Mouse (Mus musculus) ES-Bruce4 (cell line): ENCODE measurements around the gene Kpna4. TPM values are rescaled to one million over a fixed set of nuclear protein-coding genes. Genes with fewer than 3 reads are reported as not detected.

Experiments
- H3K27ac ChIP-seq: 2 replicates; pipeline ENCODE4 v1.5.1; 2012; ENCODE audit warnings: low read length, inconsistent platforms; ENCODE audit not compliant: insufficient read depth
- H3K27me3 ChIP-seq: 2 replicates; pipeline ENCODE4 v1.6.1; 2012; ENCODE audit warnings: mild to moderate bottlenecking, low read length, inconsistent platforms; ENCODE audit not compliant: control insufficient read depth, poor library complexity, insufficient read depth, severe bottlenecking
- H3K36me3 ChIP-seq: 2 replicates; pipeline ENCODE4 v1.6.1; 2012; ENCODE audit warnings: inconsistent platforms, mild to moderate bottlenecking, low read length, moderate library complexity; ENCODE audit not compliant: control insufficient read depth, poor library complexity, insufficient read depth, severe bottlenecking
- H3K4me1 ChIP-seq: one replicate; pipeline ENCODE4 v1.8.1; 2011; ENCODE audit warnings: low read length; ENCODE audit not compliant: control insufficient read depth, insufficient read depth
- H3K4me3 ChIP-seq: 2 replicates; pipeline ENCODE4 v1.5.1; 2011; ENCODE audit warnings: low read depth, mild to moderate bottlenecking, low read length
- H3K9ac ChIP-seq: 2 replicates; pipeline ENCODE4 v1.6.1; 2012; ENCODE audit warnings: low read depth, mild to moderate bottlenecking, inconsistent platforms; ENCODE audit not compliant: poor library complexity, severe bottlenecking
- H3K9me3 ChIP-seq: replicated peaks from 2 replicates; pipeline ENCODE4 v1.6.1; 2012; ENCODE audit warnings: mild to moderate bottlenecking, low read length, inconsistent platforms; ENCODE audit not compliant: control insufficient read depth, poor library complexity, insufficient read depth, severe bottlenecking
- CTCF ChIP-seq: IDR thresholded peaks from one replicate; pipeline ENCODE4 v1.8.1; 2011; ENCODE audit warnings: low read depth, low read length
- EP300 ChIP-seq: IDR thresholded peaks from 2 replicates; pipeline ENCODE4 v1.6.1; 2011; ENCODE audit warnings: low read depth, low read length; ENCODE audit not compliant: insufficient read depth
- POLR2A ChIP-seq: IDR thresholded peaks from one replicate; pipeline ENCODE4 v1.8.1; 2011; ENCODE audit warnings: low read length; ENCODE audit not compliant: insufficient read depth
- polyA plus RNA-seq: library from polyadenylated mRNA; stranded (reverse); fragments of >200 nt; gene quantifications from 2 replicates; pipeline ENCODE4 v1.2.4, GENCODE M21; 2011; ENCODE audit warnings: low read depth; ENCODE audit not compliant: missing spikeins, insufficient read depth, insufficient read length

Kpna4 gene
- polyA plus RNA-seq, 1 experiment: 85.0 TPM

DNA sequence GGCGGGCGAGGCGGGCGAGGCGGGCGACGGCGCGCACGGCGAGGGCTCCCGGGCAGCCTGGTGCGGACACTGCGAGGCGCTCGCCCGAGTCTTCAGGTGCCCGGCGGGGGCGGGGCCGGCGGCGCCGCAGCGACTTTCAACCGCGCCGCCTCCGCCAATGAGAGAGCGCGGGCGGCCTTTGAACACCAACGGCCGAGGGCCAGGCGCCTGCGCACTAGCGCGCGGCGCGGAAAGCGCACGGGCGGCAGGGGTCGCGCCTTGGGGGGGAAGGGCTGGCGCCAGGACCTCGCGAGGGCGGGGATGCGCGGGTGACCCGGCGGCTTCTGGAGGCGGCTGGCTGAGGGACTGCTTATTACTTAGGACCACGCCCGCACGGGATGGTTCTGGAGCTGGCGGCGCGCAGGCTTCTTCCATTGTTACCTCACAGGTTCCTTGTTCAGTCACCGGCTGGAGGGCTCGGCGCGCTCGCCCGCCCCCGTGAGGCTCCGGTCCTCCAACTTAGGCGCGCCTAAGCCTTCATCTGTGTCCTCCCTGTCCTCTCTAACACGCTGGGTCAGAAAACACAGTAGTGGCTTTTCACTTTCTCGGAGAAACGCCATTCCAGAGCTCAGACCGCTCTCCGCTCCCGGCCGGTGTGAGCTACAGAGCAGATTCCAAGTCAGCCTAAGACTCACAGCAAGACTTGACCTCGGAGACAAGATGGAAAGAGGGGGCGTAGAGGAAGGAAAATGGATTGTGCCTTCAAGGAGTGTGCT is 82.1 kb downstream of the Kpna4 start, which contains the start of gene Trim59:
TSS of gene Trim59 (minus strand) at position 111 of the 755 bp plus-strand sequence.
- Histone ChIP-seq H3K27ac (peak within 1 kb of the TSS; percentile 85), H3K4me1 (no peaks in the 10 kb centered on the region), H3K27me3 (no peaks in the 10 kb centered on the region), H3K9ac (peak within 1 kb of the TSS; percentile 97), H3K4me3 (peak within 1 kb of the TSS; percentile 98), H3K9me3 (no peaks in the 10 kb centered on the region; the same call in 1 of the 2 replicates), H3K36me3 (peaks cover 29% of the 10 kb centered on the region)
- TF ChIP-seq CTCF (no peak), EP300 (no peak), POLR2A (peak; percentile 9)

DNA sequence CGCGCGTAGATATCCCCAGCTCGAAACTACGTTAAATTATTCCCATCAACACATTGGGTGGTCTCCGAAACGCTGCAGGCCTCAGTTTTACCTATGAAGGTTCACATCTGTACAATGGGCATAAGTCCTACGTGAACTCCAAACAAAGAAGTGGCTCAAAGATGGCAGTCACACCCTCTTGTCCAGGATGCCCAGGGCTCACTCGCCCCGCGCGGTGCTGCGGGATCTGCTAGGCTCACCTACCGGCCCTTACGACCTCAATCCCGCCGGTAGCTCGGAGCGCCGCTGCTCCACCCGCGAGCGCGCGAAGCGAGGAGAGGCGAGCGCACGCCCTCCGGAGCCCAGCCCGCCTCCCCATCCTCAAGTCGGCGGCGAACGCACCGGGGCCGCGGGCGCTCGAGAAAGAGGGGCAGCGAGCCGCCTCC is 82.7 kb downstream of the Kpna4 start:
- no peaks in the 10 kb centered on the region for H3K27me3 ChIP-seq
- no peak for TF ChIP-seq EP300
- no peak for TF ChIP-seq POLR2A
- TF ChIP-seq CTCF: no peak
- no peaks in the 10 kb centered on the region for H3K4me1 ChIP-seq

DNA sequence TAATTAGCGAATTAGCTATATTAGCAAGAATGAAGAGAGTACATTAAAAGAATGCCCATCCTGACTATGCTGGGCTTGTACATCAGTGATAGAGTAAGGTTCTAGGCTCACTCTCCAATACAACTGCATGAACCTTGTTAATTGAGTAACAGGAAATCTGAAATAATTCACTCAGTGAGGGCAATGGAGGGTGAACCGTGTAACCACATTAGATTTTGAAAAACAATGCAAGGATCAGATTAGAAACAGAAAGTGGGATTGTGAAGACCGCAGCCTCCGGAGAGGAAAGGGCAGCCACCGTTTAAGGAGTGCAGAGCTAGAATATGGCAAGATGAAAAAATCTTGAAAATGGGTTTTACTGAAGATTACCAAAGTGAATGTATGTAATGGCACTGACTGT is 85.6 kb downstream of the Kpna4 start:
- TF ChIP-seq EP300 (no peak), POLR2A (no peak), CTCF (no peak)

More for the DNA sequence above, 82.7 kb downstream of the Kpna4 start:
- Histone ChIP-seq H3K27ac (peak overlapping the region; percentile 85), H3K4me3 (peak overlapping the region; percentile 98), H3K9ac (peak overlapping the region; percentile 97), H3K36me3 (peaks cover 33% of the 10 kb centered on the region), H3K9me3 (no peaks in the 10 kb centered on the region; the same call in 1 of the 2 replicates)

DNA sequence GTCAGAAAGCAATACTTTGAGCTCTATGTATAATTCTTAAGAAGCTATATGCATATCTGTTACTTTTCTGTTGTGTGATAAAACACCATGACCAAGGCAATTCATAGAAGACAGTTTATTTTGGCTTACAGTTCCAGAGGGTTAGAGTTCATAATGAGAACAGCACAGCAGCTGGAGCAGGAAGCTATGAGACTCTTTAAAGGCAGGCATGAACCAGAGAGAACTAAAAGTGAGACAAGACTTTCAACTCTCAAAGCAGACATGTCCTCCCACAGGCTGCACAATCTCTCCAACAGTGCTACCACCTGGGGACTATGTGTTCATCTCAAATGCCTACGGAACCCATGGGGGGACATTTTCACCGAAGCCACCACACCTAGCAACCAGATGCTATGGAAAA is 86.8 kb downstream of the Kpna4 start:
- Histone ChIP-seq H3K27ac (no peak overlapping the region), H3K9ac (no peak overlapping the region), H3K27me3 (no peaks in the 10 kb centered on the region), H3K36me3 (peaks cover 58% of the 10 kb centered on the region), H3K9me3 (no peaks in the 10 kb centered on the region; the same call in 1 of the 2 replicates), H3K4me3 (no peak overlapping the region), H3K4me1 (no peaks in the 10 kb centered on the region)
- TF ChIP-seq CTCF: no peak
- no peak for TF ChIP-seq POLR2A
- no peak for TF ChIP-seq EP300

More for the DNA sequence above, 85.6 kb downstream of the Kpna4 start:
- Histone ChIP-seq H3K4me3 (peak overlapping the region; percentile 47), H3K9me3 (no peaks in the 10 kb centered on the region; the same call in 1 of the 2 replicates), H3K27me3 (no peaks in the 10 kb centered on the region), H3K9ac (peak overlapping the region; percentile 31), H3K36me3 (peaks cover 48% of the 10 kb centered on the region), H3K4me1 (no peaks in the 10 kb centered on the region), H3K27ac (no peak overlapping the region)

DNA sequence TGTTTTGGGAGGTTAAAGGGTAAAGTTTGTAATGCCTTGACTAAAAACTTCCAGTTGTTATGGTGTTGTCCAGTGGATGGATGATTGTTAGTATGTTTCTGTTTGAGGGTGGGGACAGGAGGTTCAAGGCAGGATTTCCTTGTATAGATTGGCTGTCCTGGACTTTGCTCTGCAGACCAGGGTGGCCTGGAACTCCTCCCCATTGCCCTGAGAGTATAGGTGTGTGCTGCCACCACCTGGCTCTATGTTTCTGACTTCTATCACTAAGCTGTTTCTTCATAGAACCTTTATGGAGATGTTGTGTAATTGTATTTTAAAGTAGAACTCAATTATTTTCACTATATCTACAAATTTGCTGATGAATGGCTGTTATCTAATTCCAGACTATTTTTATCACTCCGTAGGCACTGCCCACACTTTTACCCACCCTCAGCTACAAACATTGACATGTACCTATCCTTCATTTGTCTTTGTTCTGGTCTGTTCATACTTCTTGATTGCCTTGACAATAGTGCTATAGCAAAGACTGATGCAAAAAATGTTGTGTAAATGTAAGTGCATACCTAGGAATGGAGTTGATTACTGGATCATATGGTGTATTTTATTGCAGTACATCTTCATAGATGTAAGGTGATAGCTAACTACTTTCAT is 100.7 kb downstream of the Kpna4 start:
- no peaks in the 10 kb centered on the region for H3K4me1 ChIP-seq
- no peaks in the 10 kb centered on the region for H3K27me3 ChIP-seq
- TF ChIP-seq CTCF (no peak), EP300 (no peak), POLR2A (no peak)
- H3K9ac ChIP-seq: no peak overlapping the region
- no peak overlapping the region for H3K27ac ChIP-seq
- H3K9me3 ChIP-seq: no peaks in the 10 kb centered on the region
- H3K36me3 ChIP-seq: peaks cover 72% of the 10 kb centered on the region
- no peak overlapping the region for H3K4me3 ChIP-seq
